Mouse (Mus musculus) liver, embryonic 16.5 days (tissue): Measurements from ENCODE around the gene Gria1. TPM values are rescaled to one million over a fixed set of nuclear protein-coding genes. Genes with fewer than 3 reads are reported as not detected.

Experiments
- ATAC-seq: fragments of 200-750 bp; cut with Nextera tagmentation; 2 replicates; pipeline ENCODE4 v1.8.0; 2017; ENCODE audit warnings: low read depth, mild to moderate bottlenecking, moderate number of reproducible peaks, moderate library complexity
- H3K27ac ChIP-seq: fragments of 300-500 bp; sonication (generic); 2 replicates; pipeline ENCODE4 v1.5.1; 2014; ENCODE audit warnings: mild to moderate bottlenecking, low read length
- H3K27me3 ChIP-seq: fragments of 300-500 bp; sonication (generic); 2 replicates; pipeline ENCODE4 v1.6.1; 2014; ENCODE audit warnings: low read depth, low read length, mixed read lengths; ENCODE audit not compliant: control insufficient read depth, insufficient read depth
- H3K36me3 ChIP-seq: fragments of 300-500 bp; sonication (generic); 2 replicates; pipeline ENCODE4 v1.6.1; 2014; ENCODE audit warnings: mild to moderate bottlenecking; ENCODE audit not compliant: control insufficient read depth, insufficient read depth
- H3K4me1 ChIP-seq: fragments of 300-500 bp; sonication (generic); 2 replicates; pipeline ENCODE4 v1.6.1; 2014; ENCODE audit warnings: low read depth, low read length, mixed read lengths; ENCODE audit not compliant: control insufficient read depth
- H3K4me2 ChIP-seq: fragments of 300-500 bp; sonication (generic); 2 replicates; pipeline ENCODE4 v1.6.1; 2014; ENCODE audit warnings: low read depth, low read length, mixed read lengths
- H3K4me3 ChIP-seq: fragments of 300-500 bp; sonication (generic); 2 replicates; pipeline ENCODE4 v1.5.1; 2014; ENCODE audit warnings: low read depth, mild to moderate bottlenecking, low read length
- H3K9ac ChIP-seq: fragments of 300-500 bp; sonication (generic); 2 replicates; pipeline ENCODE4 v1.6.1; 2014; ENCODE audit warnings: low read depth, low read length
- H3K9me3 ChIP-seq: fragments of 300-500 bp; sonication (generic); replicated peaks from 2 replicates; pipeline ENCODE4 v1.6.1; 2016; ENCODE audit warnings: low read length; ENCODE audit not compliant: control insufficient read depth
- WGBS: fragments of 180-500 bp; shearing (Covaris S2); extraction: QIAGEN DNeasy Blood & Tissue Kit; methylation state at CpG from one replicate; pipeline ENCODE4 v1.1.7; 2014; ENCODE audit not compliant: insufficient replicate concordance; 5-methylcytosine and 5-hydroxymethylcytosine counted together
- polyA plus RNA-seq: library from polyadenylated mRNA; unstranded; fragments of >200 nt; fragmentation: Nextera tagmentation; extraction: Ambion mirVana; gene quantifications from 2 replicates; pipeline ENCODE4 v1.2.1, GENCODE M21; 2015

Gria1 gene
- polyA plus RNA-seq = 0.06 and 0.28 TPM in 2 replicates

GRCm38 (mm10) chr11:57011024-57011690 is at the start of gene Gria1:
Gene Gria1, plus strand, starts transcription at chr11:57011387.
- ATAC-seq = no peak
- Histone ChIP-seq H3K4me3 (no peak within 1 kb of the TSS), H3K4me2 (no peak within 1 kb of the TSS), H3K36me3 (no peaks in the 10 kb centered on the region), H3K27me3 (no peaks in the 10 kb centered on the region), H3K9me3 (no peaks in the 10 kb centered on the region), H3K9ac (no peak within 1 kb of the TSS), H3K27ac (no peak within 1 kb of the TSS), H3K4me1 (no peaks in the 10 kb centered on the region)
- 36% methylated on average over 6 of the region's 6 CpGs for WGBS

DNA sequence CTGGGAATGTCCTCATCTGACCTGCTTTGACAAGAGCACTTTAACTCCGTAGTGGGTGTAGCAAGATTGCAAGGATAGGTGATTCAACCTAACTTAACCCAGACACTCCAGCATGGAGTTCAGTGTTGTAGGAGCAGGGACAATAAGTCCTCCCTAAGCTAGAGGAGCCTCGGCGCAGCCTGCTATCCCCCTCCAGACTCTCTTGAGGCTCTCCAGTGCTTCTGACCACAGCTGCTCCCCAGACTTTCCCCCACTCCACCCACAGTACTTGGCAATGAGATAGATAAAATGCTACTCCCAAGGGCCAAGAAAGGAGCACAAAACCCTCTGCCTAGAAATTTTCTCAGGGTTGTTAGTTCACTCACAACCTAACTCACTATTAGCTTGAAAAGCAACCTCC is 49.4 kb upstream of the Gria1 start:
- 61% methylated on average over 3 of the region's 3 CpGs for WGBS
- no peaks in the 10 kb centered on the region for H3K4me1 ChIP-seq
- H3K27me3 ChIP-seq = no peaks in the 10 kb centered on the region
- H3K4me2 ChIP-seq = no peak overlapping the region
- no peaks in the 10 kb centered on the region for H3K36me3 ChIP-seq
- no peak for ATAC-seq
- H3K27ac ChIP-seq = no peak overlapping the region
- no peaks in the 10 kb centered on the region for H3K9me3 ChIP-seq
- H3K9ac ChIP-seq = no peak overlapping the region
- no peak overlapping the region for H3K4me3 ChIP-seq

GRCm38 (mm10) chr11:56972814-56973213 is 38.4 kb upstream of the Gria1 start:
- Histone ChIP-seq H3K9ac (no peak overlapping the region), H3K4me1 (no peaks in the 10 kb centered on the region), H3K4me2 (no peak overlapping the region), H3K9me3 (no peaks in the 10 kb centered on the region), H3K27ac (no peak overlapping the region), H3K4me3 (no peak overlapping the region), H3K27me3 (no peaks in the 10 kb centered on the region), H3K36me3 (no peaks in the 10 kb centered on the region)
- 36% methylated on average over 1 of the region's 1 CpGs for WGBS
- ATAC-seq = no peak

DNA sequence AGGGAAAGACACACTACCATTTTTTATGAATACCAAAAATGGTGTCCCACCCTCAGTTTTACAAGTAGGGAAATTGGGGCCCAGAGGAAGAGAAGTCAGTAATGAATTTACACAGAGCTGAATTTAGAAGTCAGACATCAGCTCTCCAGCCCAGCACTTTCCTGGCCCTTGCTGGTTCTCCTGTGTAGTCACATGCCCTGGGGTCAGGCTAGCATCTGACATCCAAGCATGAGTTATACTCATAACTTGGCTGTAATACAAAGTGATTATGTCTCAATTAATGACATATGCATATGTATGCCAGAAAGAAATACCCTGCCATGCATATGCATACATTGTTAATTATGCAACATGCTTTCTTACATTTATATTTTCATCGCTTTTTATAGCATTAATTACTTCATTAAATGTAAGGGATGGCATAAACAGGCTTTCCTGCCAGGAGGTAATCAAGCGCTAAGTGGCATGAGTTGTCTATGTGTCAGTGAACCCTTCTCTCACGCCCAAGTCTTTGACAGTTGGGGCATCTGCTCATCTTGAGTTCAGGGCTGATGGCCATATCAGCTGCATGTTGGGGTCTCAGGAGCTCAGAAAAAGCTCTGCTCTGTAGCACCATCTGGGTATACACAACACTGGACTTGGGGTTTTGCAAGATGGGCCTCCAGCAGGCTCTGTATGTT is 26.7 kb upstream of the Gria1 start:
- H3K27me3 ChIP-seq = no peaks in the 10 kb centered on the region
- no peak overlapping the region for H3K27ac ChIP-seq
- no peaks in the 10 kb centered on the region for H3K4me1 ChIP-seq
- no peaks in the 10 kb centered on the region for H3K9me3 ChIP-seq
- no peak overlapping the region for H3K9ac ChIP-seq
- H3K4me3 ChIP-seq = no peak overlapping the region
- H3K4me2 ChIP-seq = no peak overlapping the region
- WGBS = 69% methylated on average over 3 of the region's 3 CpGs
- H3K36me3 ChIP-seq = no peaks in the 10 kb centered on the region
- ATAC-seq = no peak

GRCm38 (mm10) chr11:56985457-56985856 is 25.7 kb upstream of the Gria1 start:
- Histone ChIP-seq H3K27ac (no peak overlapping the region), H3K9ac (no peak overlapping the region), H3K4me1 (no peaks in the 10 kb centered on the region), H3K36me3 (no peaks in the 10 kb centered on the region), H3K4me3 (no peak overlapping the region), H3K4me2 (no peak overlapping the region), H3K9me3 (no peaks in the 10 kb centered on the region; the same call in 1 of the 2 replicates), H3K27me3 (no peaks in the 10 kb centered on the region)
- 59% methylated on average over 4 of the region's 4 CpGs for WGBS
- ATAC-seq = no peak

- ATAC-seq = no peak
- Histone ChIP-seq H3K4me3 (no peak overlapping the region), H3K9ac (no peak overlapping the region), H3K9me3 (no peaks in the 10 kb centered on the region), H3K4me2 (no peak overlapping the region), H3K36me3 (no peaks in the 10 kb centered on the region), H3K4me1 (no peaks in the 10 kb centered on the region), H3K27me3 (no peaks in the 10 kb centered on the region), H3K27ac (no peak overlapping the region)
- 27% methylated on average over 3 of the region's 3 CpGs for WGBS
These were observed 11.6 kb upstream of the Gria1 start for GRCm38 (mm10) chr11:56999601-57000001.

DNA sequence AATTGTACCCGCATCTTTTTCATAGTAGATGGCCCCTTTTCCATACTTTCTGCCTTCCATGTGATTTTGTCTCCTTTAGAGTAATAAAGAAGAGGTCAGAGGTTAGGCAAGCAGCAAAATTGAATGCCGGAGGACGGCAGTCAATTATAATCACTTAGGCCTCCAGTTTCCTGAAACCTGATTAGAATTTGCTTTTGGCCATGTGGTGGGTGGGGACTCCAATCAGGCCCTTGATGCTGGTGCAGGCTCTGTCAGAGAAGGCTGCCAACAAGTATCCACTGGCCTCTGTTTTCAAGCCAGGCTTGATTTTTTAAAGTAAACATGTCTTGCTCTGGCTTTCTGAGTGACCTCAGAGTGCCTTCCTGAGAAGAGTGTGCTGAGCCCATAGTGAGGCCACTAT is 6.6 kb upstream of the Gria1 start:
- no peak for ATAC-seq
- Histone ChIP-seq H3K9ac (no peak overlapping the region), H3K27me3 (no peaks in the 10 kb centered on the region), H3K4me2 (no peak overlapping the region), H3K4me1 (no peaks in the 10 kb centered on the region), H3K4me3 (no peak overlapping the region), H3K27ac (no peak overlapping the region), H3K9me3 (no peaks in the 10 kb centered on the region), H3K36me3 (no peaks in the 10 kb centered on the region)
- WGBS = 48% methylated on average over 3 of the region's 3 CpGs

DNA sequence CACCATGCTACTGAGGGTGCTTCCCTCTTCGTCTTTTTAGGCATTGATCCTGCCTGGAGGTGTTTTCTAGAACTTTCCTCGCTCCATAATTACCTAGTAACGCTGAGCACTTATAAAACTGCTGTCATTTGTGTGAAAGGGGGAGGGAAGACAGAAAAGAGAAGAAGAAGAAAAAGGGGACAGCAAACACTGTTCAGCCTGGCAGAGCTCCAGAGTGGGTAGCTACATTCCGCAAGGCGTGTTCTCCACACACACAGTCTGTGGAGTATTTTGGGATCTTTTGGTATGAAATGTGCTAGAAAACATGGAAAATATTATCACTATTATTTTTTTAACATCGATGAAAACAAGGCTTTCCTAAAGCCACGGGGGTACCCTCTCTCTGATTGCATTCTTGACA is 5.8 kb upstream of the Gria1 start:
- Histone ChIP-seq H3K4me2 (no peak overlapping the region), H3K36me3 (no peaks in the 10 kb centered on the region), H3K27me3 (no peaks in the 10 kb centered on the region), H3K4me3 (no peak overlapping the region), H3K27ac (no peak overlapping the region), H3K9me3 (no peaks in the 10 kb centered on the region), H3K9ac (no peak overlapping the region), H3K4me1 (no peaks in the 10 kb centered on the region)
- WGBS = 53% methylated on average over 7 of the region's 7 CpGs
- no peak for ATAC-seq

DNA sequence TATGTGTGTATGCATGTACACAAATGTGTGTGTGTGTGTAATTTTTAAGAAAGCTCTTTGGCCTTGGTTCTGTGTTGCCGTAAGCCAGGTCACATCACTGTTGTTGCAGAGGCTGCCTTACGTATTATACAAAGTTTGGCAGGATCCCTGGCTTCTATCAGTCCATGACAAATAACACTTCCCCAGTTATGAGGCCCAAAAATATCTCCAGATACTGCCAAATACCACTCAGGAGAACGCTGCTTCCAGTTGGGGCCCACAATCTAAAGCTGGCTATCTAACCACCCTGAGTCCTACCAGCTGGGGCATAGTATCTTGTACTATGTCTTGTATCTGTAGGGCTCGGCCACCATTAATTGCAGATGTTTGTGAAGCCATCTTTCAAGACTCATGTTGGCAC is 3.4 kb upstream of the Gria1 start:
- 57% methylated on average over 4 of the region's 4 CpGs for WGBS

More for the DNA sequence above, 3.4 kb upstream of the Gria1 start:
- Histone ChIP-seq H3K36me3 (no peaks in the 10 kb centered on the region), H3K9me3 (no peaks in the 10 kb centered on the region), H3K27ac (no peak overlapping the region), H3K9ac (no peak overlapping the region), H3K4me3 (no peak overlapping the region), H3K27me3 (no peaks in the 10 kb centered on the region), H3K4me1 (no peaks in the 10 kb centered on the region), H3K4me2 (no peak overlapping the region)
- ATAC-seq = no peak
